Mouse (Mus musculus): ENCODE data around the gene Ackr4.

The Ackr4 gene

DNA sequence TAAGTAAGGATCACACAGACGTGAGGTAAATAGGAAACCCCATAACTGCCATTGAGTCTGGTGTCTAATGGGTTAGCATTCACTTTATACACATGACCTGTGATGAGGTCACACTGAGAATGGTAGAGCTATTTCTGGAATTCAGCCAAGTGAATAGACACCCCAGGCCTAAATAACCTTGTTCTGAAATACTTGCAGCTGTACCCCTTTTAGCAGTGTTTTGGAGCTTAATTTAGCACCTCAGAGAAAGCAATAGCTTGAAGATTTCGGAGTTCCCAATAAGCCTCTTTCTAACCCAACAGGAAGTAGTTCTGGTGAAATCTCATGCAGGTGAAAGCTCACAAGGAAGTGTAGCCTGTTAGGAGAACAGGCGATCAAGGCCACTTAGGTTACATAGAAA, at the start of gene Ackr4:
TSS of gene Ackr4 (minus strand) at position 101 of the 400 bp plus-strand sequence.
- no peak for DNase-seq

DNA sequence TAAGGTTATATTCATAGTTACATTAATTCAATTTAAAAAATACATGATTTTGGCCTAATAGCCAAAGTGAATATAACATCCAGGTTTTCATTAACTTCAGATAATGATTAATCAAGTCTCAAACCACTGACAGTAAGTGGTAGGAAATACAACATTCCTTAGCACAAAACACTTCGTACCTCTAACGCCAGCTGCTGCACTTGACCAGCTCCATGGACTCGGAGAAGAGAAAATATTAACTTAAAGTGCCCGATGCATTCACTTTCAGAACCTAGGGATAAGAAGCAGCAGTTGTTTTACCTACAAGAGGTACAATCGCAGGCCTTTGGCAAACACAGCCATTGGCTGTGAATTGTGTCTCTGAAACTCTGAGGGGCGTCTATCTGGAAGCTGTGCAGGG, 45.6 kb upstream of the Ackr4 start:
- no peak for DNase-seq

DNA sequence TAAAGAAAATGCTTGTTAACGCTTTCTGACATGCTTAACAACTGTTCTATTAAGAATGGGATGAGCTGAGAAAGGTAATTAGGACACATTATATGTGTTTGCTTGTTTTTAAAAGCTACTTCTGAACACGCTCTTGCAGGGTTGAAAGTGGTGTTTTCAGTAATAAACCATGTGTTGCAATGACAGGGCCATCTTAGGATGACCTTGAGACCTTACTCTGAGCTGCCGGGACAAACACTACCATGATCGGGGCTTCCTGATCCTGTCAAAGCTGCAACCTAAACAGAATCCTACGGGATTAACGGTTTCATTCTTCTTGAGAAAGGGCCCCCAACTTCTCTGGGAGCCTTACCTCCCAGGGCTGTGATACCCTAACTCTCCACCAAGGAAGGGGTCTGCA, 44.9 kb upstream of the Ackr4 start:
- DNase-seq = no peak

DNA sequence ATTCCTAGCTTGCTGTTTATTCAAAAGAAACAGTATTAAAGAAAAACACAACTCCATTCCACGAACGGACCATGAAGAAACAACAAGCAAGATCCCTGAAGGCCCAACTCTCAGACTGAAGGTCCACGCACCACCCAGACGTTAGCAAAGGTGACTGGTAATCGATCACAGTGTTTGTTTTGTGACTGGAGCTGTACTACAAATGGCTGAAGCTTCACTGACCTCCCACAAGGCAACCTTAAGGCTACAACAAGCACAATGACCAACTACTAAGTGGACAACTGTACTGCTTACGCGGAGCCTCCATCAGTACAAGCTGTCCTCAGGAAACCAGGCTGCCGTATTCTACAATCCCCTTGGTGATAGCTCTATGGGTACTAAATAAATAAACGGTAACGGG, 43.3 kb upstream of the Ackr4 start:
- no peak for DNase-seq

DNA sequence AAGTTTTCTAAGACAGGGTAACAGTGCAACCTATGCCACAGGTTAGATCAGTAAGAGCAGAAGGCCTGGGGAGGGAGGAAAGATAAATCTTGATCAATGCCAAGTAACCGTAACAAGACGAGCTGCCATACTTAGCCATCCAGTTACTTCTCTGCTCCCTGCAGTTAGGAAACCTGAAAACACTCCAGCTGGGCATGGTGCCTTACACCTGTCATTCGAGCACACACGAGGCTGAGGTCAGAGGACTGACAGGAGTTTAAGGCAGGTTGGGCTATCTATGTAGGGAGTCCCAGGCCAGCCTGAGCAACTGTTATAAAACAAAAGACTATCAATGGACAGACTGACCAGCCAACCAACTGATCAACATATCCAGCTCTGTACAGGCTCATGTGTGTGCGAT, 39.2 kb upstream of the Ackr4 start:
- no peak for DNase-seq

DNA sequence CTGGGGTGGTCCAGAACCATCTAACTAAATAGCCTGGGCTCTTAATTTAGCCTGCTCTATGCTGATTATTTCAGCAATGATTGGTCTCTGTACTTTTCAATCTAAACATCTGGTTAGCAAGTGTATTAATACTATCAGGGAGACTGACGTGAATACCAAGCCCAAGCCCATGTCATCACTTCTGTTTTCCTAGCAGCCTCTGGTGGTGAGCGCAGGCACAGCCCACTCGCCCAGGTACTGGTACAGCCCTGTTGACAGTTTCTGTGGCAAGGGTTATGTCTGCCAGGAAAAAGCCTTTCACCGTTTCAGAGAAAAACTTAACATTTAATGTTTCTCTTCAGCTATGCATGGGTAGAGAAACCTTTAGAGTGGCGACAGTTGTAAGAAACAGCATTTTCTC, 37.5 kb upstream of the Ackr4 start:
- DNase-seq = no peak

DNA sequence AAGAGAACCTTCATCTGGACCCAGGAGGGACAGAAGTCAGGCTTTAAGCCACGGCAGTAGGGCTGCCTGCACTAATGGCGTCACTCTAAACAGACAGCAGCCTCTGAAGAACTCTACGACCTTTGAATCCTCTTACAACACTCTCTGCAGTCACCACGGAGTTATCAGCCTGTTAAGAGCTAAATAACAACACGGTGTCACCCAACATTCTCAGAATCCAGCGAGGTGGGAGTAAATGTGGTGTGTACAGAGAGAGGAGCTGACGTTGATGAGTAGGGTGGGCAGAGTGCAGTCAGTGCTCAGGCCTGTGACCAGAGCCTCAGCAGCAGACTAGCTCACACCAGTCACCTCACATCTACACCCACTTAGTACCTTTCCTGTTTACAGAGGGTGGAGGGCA, 34.4 kb upstream of the Ackr4 start:
- no peak for DNase-seq

DNA sequence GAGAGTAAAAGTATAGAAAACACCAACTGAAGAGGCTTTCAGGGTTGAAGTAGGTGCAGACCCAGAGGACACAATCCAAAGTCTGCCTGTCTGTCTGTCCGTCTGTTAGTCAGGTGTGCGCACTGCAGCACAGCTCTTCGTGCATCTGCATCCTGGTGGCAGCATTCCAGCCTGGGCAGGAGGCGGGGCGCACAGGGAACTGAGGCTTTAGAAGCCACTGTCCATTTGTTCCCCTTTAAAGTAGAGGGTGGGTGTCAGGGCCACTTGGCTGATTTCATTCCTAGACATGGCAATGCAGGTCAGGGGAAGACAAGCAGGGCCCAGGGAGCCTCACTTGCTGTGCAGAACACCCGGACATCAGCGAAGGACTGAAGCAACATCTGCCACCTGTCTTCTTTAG, 30.6 kb upstream of the Ackr4 start:
- DNase-seq = no peak

DNA sequence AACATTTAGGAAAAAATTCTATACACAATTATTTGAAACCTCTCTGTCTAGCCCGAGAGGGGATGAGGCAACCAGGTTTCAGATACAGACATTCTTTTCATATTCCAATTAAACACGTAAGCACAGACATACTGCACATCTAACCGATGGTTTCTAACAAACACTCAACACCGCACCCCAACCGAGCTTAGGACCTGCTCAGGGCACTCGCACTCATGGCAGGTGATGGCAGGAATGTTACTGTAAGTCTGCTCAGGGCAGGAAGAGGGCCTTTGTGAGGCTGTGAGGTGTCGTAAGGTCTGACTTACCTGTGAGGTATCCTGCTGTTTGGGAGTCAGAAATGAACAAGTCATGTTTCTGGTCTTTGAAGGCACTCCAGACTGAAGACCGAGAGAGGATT, 29.8 kb upstream of the Ackr4 start:
- DNase-seq = no peak

DNA sequence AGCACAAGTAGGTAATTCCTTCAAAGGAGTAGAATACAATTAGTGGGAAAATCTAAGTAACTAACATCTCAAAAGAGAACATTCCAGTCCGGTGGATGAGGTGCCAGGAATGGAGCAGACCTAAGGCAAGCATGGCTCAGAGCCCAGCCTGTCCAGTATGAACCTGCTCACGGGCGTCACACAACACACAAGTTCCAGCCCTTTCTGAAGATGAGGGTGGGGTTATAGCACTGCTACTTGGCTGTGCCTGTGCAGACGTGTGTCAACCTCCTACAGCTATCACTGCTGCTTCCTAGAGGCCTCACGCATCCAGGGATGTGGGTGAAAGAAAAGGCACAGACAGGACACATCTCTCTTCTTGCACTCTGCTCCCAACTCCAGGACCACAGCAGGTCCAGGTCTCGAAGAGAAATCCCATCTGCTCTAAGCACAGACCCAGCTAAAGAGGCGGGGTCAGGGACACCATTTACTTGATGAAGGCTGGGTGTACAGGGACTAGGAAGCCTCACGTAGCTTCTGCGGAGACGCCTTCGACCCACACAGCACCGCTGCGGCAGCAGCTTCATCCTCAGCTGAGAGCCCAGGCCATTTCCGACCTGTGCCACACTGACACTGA, 28.5 kb upstream of the Ackr4 start:
- DNase-seq = no peak

DNA sequence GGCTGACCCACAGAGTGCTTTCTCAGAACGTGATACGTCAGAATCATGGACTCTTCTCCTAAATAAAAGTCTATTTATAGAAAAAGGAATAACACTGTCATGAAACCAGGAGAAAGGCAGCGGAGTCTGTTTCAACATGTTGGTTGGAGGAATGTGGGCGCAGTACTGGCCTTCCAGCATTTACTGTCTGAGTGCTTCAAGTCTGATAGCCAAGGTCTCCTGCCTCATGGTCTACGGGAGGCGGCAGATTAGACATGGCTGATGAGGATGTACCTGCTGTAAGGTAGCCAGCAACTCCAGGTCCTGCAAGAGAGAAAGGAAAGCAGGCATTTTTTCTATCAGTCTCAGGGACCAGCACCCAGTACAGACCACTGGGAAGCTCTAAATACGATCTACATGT, 25.4 kb upstream of the Ackr4 start:
- DNase-seq = no peak

DNA sequence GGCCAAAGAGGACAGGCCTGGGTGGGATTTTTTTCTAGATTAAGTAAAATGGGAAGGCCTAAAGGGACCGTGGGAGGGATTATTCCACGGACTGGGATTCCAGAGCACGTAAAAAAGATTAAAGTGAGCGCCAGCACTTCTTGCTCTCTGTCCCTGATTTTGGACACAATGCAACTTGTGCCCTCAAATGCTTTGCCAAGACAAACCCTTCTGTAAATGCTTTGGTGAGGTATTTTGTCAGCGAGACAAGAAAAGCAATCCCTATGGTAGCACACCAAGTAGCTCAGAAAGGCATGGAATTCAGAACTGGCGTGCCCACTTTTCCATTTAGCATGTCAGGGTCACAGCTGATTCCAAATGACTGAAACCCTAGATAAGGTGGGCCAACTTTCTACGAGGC, 22.2 kb upstream of the Ackr4 start:
- DNase-seq = no peak

DNA sequence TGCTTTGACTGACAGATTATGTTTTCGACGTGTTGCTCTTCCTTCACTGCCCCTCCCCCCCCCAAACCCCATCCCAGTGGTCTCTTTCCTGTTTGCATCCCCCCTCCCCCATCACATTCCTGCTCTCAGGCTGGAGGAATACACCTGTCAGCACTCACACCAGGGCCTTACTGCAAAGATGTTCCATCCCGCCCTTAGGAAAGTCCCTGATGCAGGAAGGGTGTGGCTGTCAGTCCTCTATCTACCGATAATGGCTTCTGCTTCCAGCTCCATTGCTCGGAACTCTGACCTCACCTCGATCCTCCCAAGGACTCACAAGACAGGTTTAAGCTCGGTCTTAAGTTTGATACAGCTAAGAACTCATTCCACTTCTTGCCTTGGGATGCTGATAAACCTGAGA, 19.9 kb upstream of the Ackr4 start:
- DNase-seq = no peak

DNA sequence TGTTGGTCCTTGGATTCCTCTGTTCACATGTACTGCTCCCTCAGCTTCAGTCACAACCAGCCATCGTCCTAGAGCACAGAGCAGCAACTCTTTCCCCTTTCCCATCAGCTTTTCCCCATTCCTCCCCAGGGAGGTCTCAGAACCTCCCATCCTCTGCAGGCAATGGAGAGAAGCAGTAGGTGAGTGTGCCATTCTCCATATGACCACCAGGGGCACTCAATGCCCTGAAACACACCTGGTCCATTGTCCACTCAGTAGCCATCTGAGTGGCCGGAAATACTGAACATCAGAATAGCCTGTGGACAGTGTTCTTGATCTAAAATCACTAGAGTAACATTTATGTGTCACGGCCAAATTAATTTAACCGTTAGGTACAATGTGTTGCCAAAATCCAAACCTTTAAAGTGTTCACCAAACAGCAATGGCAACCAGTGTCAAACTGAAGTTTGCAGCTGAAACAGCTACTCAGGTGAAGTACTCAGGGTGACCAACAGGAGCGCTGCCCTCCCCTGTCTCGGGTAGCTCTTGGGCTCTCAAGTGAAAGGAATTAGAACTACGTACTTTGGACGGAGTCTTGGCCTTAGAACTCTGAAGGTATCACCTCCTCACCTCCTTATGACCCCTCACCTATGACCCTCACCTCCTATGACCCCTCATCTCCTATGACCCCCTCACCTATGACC, 17.7 kb upstream of the Ackr4 start:
- no peak for DNase-seq

DNA sequence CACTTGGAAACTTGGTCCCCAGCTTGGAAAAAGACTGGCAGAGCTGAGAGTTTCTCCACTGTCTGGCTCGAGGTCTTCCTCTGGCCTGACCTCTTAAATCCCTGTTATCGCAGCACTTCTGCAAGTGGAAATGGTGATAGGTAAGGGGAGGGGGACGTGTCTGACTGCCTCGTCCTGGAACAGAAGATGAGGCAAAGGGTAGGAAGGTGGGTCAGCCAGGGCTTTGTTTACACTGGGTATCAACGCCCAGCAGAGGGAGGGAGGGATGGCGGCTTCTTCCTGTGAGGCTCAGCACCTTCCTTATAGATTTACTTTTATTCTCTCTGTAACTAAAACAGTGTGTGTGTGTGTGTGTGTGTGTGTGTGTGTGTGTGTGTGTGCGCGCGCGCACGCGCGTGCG, 16.1 kb upstream of the Ackr4 start:
- DNase-seq = no peak

DNA sequence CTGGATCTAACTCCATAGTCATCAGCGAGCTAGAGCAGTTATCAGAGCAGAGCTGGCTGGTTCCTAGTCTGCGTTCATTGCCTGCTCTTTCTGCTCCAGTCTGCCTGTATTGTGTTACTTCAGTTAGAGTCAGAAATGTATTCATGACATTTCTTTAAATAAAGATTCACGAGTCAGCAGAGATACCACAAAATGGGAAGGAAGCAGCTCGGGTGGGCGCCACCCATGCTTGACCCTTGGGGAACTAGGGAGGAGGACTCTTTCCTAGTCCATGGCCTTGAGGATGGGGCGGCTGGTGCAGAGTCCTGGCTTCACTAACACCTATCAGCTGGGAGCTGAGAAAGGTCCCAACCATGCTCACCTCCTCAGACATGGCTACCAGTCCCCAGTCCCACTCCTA, 13.6 kb upstream of the Ackr4 start:
- no peak for DNase-seq

DNA sequence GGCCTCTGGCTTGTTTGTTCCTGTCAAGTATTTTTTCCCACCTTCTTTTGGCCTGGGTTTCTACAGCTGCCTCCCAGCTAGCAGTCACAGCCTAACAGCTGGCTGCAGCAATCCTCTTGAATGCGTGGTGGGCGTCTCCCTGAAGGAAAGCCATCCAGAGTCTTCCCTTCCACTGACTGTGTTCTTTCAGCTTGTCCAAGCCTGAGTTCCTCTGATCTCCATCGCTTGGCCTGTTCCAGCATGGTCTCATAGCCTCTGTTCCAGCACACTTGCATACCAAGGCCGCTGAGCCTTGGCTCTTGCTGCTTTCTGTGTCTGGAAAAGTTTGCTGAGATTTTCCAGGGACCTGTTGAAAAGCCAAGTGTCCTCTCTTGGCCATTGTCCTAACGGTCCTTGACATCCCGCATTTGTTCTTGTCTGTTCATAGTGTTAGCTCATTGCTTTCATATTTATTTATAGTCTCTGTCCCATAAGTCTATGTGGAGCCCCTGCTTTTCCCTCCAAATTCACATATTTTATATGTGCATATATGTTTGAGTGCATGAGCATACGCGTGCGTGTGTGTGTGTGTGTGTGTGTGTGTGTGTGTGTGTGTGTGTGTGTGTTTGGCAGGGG, 3.5 kb upstream of the Ackr4 start:
- no peak for DNase-seq

DNA sequence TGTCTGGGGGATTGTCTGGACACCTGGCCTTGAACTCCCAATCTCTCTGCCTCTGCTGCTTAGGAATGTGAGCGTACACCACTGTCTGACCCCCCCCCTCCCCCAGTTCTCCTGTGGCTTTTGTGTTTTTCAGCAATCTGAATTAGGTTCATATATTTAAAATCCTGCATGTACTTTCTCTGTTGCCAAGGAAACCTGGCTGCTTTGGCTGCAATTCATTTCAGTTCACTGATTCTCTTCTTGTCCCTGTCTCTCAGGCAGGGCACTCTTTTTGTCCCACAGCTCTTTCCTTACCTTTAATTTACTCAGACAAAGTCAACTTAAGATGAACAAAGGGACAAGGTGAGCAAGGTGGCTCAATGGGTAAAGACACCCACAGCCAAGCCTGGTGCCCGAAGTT, 1.4 kb upstream of the Ackr4 start:
- no peak for DNase-seq

DNA sequence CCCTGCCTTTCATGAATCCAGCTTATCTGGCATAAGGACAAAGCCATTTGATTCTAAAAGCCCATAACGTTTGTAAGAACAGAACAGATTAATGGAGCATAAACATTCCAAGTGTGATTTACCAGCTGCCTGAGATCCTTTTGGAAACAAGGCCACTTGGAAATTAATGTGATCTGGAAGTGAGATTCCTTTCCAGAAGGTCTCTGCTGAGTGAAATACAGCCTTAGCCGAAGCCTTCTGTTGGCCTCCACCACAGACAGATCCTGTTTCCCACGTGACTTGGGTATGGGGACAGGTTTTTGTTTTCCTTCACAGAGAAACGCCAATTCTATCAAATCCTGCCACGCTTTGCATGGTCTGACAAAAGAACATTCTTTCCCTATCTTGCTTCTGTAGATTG, 3.1 kb downstream of the Ackr4 start:
- DNase-seq = no peak

DNA sequence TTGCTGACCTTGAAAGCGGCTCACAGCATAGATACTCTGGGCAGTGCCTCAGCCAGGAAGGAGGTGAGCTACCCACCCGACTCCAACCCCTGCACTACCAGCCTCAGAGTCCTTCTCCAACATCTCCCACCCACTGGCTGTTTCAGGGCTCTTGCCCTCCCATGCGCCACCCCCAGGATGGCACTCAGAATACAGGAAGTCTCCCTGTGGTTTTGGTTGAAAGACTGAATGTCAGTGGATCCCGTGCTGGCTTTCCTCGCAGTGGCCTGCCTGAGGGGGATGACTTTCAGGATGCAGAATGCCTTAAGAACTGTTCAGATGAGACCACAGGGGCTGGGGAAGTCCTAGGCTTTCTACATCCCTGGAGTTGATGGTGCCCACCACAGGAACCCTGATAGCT, 3.6 kb downstream of the Ackr4 start:
- no peak for DNase-seq

DNA sequence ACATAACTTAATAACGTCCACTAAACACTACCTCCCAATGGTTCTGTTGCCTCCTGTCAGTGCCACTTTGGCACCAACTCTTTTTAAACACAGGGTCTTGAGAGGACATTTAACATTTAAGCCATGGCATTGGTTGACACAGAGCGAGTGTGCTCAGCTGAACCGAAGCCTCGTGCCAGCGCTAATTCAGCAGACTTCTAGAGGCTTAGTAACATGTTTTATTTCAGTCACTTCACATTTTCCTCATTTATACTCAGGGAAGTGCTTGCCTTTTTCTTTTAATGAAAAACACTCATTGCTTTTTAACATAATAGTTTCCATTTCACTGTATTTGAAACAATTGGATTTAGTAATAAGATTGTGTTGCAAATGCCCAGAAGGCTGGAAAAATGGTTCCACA, 17.6 kb downstream of the Ackr4 start:
- no peak for DNase-seq

DNA sequence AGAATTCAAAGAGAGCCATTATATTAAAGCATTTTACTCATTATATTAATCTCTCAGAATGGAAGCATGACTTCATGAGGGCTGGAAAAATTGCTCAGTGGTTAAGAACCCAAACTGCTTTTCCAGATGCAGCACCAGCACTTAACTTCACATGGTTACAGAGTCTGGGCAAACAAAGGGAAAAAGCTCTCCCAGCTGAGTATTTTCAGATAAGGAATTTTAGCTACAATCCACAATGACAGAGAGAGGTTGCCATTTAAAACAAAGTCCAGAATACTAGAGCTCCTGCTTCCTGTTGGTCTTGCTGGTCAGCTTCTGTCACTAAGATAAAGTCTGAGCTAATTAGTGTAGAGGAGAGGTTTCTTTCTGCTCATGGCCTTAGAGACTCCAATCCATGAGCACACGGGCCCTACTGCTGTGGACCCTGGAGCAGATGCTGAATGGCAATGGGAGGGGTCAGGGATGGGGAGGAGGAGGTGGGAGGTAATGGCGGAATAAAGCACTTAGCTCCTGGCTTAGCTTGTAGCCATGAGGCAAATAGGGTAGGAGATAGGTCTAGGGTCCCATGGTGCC, 18.1 kb downstream of the Ackr4 start:
- no peak for DNase-seq

DNA sequence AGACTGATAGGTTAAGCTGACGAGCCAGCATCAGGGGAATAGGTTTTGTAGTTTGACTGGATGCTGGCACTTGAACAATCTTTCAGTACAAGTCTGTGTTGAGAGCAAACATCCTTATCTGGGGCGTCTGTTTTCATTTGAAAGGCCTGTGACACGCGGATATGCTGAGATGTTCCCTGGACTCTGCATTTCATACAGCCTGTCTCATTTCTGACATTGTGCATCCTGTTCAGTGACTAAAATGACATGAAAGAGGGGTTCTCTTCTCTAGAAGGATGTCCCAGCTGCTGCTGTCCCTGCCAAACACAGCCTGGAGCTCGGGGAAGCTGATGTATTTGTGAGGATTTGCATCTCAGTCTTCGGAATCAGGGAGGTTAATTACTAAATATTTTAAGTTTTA, 19.3 kb downstream of the Ackr4 start:
- DNase-seq = no peak

DNA sequence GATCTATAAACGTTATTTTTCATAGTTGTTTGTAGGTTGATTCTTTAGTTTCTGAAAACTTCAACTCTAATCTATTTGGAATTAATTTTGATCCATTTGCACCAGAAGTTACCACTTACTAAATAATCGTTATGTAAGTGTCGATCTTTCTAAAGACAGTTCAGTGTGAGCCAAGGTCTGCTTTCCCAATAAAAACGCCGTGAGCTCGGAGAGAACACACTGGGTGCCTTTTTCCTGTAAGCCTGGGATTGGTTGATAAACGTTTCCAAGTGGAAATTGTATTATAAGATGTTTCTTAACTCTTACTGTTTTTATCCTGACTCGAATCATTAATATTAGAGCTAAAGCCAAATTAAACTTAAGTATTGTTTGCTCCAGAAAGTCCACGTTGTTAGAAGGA, 19.8 kb downstream of the Ackr4 start:
- no peak for DNase-seq

Data from spleen, adult 18-20 months (tissue).